In genomic region chr11:95000548-95000947, GRCm38 (mm10) we compare ENCODE assay signal across 8 mouse cellular contexts. TPM values are rescaled to one million over a fixed set of nuclear protein-coding genes. Genes with fewer than 3 reads are reported as not detected.
A peak's percentile ranks its signal among the peaks of the same experiment; 100 is the strongest.
DNase-seq lines count a peak whose midpoint lies in the region; ATAC-seq and TF ChIP-seq lines count a peak whose summit lies in the region.

No protein-coding gene starts in this region.

- 0 out of 2 replicates have a peak overlapping the region, but pooled peaks have one; percentile 5 for H3K9ac ChIP-seq in heart, embryonic 16.5 days (ENCODE audit: low read length)

- H3K27me3 ChIP-seq in cerebellum, adult 2 months (ENCODE audit: control insufficient read depth, insufficient read depth, low read length), result no peaks in the 10 kb centered on the region
- H3K27me3 ChIP-seq in heart, embryonic 16.5 days (ENCODE audit: control insufficient read depth, insufficient read depth, low read length), result no peaks in the 10 kb centered on the region

- no peak for ATAC-seq in heart, embryonic 16.5 days (replicated peaks; ENCODE audit: extremely low read depth, insufficient read depth, low FRiP score)
- ATAC-seq in megakaryocyte-erythroid progenitor cell, adult 5-6 weeks (replicated peaks; ENCODE audit: low FRiP score, low TSS enrichment, poor library complexity, severe bottlenecking), result 0 out of 2 replicates have a peak, but pooled peaks have one; percentile 0

- peaks cover 73% of the 10 kb centered on the region for H3K4me1 ChIP-seq in cerebellum, adult 2 months (ENCODE audit: control insufficient read depth, insufficient read depth, low read length)
- peaks cover 33% of the 10 kb centered on the region for H3K4me1 ChIP-seq in heart, embryonic 16.5 days (ENCODE audit: control insufficient read depth, insufficient read depth, low read length)

- TF ChIP-seq POLR2A in cerebellum, adult 2 months (IDR thresholded peaks at IDR 0.05; ENCODE audit: borderline replicate concordance, insufficient read depth, low read length), result no peak

- peak overlapping the region; percentile 25 for H3K4me2 ChIP-seq in heart, embryonic 16.5 days (ENCODE audit: low read depth, low read length)

- no peaks in the 10 kb centered on the region for H3K9me3 ChIP-seq in heart, embryonic 16.5 days (replicated peaks; ENCODE audit: control insufficient read depth, low read length)

- peak in 1 of 2 experiments; percentile 59 for DNase-seq in cerebellum, adult 2 months
- DNase-seq in cerebellum, postnatal 4 days (ENCODE audit: low spot score in 2 of 2), result no peak
- peak; percentile 49 to 68 for DNase-seq in cerebellum, postnatal 14 days
- DNase-seq in kidney, postnatal 4 days, result peak; percentile 68 to 78
- peak; percentile 76 for DNase-seq in thymus, postnatal 4 days
- no peak for DNase-seq in left cerebral cortex, postnatal 25 days (ENCODE audit: low spot score in 2 of 2)

- peaks cover 42% of the 10 kb centered on the region for H3K36me3 ChIP-seq in heart, embryonic 16.5 days (ENCODE audit: control insufficient read depth, insufficient read depth)

- no peak overlapping the region for H3K4me3 ChIP-seq in cerebellum, adult 2 months (replicated peaks; ENCODE audit: insufficient read depth, low read depth, low read length)
- H3K4me3 ChIP-seq in heart, embryonic 16.5 days (ENCODE audit: low read length), result no peak overlapping the region

- WGBS in cerebellum, adult 2 months, result 9% methylated on average over 4 of the region's 4 CpGs
- WGBS in heart, embryonic 16.5 days, result 25% methylated on average over 4 of the region's 4 CpGs

- H3K27ac ChIP-seq in cerebellum, adult 2 months (ENCODE audit: insufficient read depth, low read length), result peak overlapping the region; percentile 69
- peak overlapping the region; percentile 59 for H3K27ac ChIP-seq in heart, embryonic 16.5 days (ENCODE audit: low read length)

- intact Hi-C loops in left cerebral cortex, postnatal 25 days (cut with DNase I), result loop anchor here (2.0 kb wide), 1 partner anchor 22 kb away; no protein-coding TSS in a partner anchor

- no peak for TF ChIP-seq CTCF in cerebellum, adult 2 months (IDR thresholded peaks at IDR 0.05; ENCODE audit: borderline replicate concordance, insufficient read depth, low read depth, low read length)

RNA-seq across cellular contexts. Expression of gene Samd14, which starts 9.1 kb away (rescaled TPM):
- polyA plus RNA-seq in cerebellum, adult 2 months (2012; rRNA removed), result 80.7 and 89.4 TPM in 2 replicates
- 8.6 and 9.0 TPM in 2 replicates for polyA plus RNA-seq in heart, embryonic 16.5 days (2015; fragmentation: Nextera tagmentation; extraction: Ambion mirVana)
- 69.9 and 89.1 TPM in 2 replicates for total RNA-seq in megakaryocyte-erythroid progenitor cell, adult 5-6 weeks (2014; fragmentation: Nextera tagmentation)
- total RNA-seq in megakaryocyte-erythroid progenitor cell, adult 5-6 weeks (2017), result 29.0 and 30.8 TPM in 2 replicates
- total RNA-seq in left cerebral cortex, postnatal 25 days (2021), result 10 to 100 TPM; 30.8 to 31.1 TPM

RNA-seq across cellular contexts. Expression of gene Ppp1r9b, which starts 9.7 kb away (rescaled TPM):
- 149 and 153 TPM in 2 replicates for polyA plus RNA-seq in cerebellum, adult 2 months (2012; rRNA removed)
- polyA plus RNA-seq in heart, embryonic 16.5 days (2015; fragmentation: Nextera tagmentation; extraction: Ambion mirVana), result 5.8 and 6.4 TPM in 2 replicates
- 121 and 137 TPM in 2 replicates for total RNA-seq in megakaryocyte-erythroid progenitor cell, adult 5-6 weeks (2014; fragmentation: Nextera tagmentation)
- 174 and 229 TPM in 2 replicates for total RNA-seq in megakaryocyte-erythroid progenitor cell, adult 5-6 weeks (2017)
- total RNA-seq in left cerebral cortex, postnatal 25 days (2021), result 100 to 1,000 TPM; 675 to 703 TPM

RNA-seq across cellular contexts. Expression of gene Sgca, which starts 24.4 kb away (rescaled TPM):
- 1.9 and 3.9 TPM in 2 replicates for polyA plus RNA-seq in cerebellum, adult 2 months (2012; rRNA removed)
- 27.9 and 29.4 TPM in 2 replicates for polyA plus RNA-seq in heart, embryonic 16.5 days (2015; fragmentation: Nextera tagmentation; extraction: Ambion mirVana)
- total RNA-seq in megakaryocyte-erythroid progenitor cell, adult 5-6 weeks (2014; fragmentation: Nextera tagmentation), result not detected in 2 replicates
- total RNA-seq in megakaryocyte-erythroid progenitor cell, adult 5-6 weeks (2017), result not detected in 2 replicates
- total RNA-seq in left cerebral cortex, postnatal 25 days (2021), result under 1 TPM in 1 of 2 experiments, not detected in 1; 0.46 TPM

RNA-seq across cellular contexts. Expression of gene Hils1, which starts 33.2 kb away (rescaled TPM):
- not detected in 2 replicates for polyA plus RNA-seq in cerebellum, adult 2 months (2012; rRNA removed)
- 0.33 TPM in 1 of 2 replicates, not detected in the other for polyA plus RNA-seq in heart, embryonic 16.5 days (2015; fragmentation: Nextera tagmentation; extraction: Ambion mirVana)
- total RNA-seq in megakaryocyte-erythroid progenitor cell, adult 5-6 weeks (2014; fragmentation: Nextera tagmentation), result not detected in 2 replicates
- total RNA-seq in megakaryocyte-erythroid progenitor cell, adult 5-6 weeks (2017), result not detected in 2 replicates
- total RNA-seq in left cerebral cortex, postnatal 25 days (2021), result not detected

RNA-seq across cellular contexts. Expression of gene Pdk2, which starts 40.6 kb away (rescaled TPM):
- 219 and 247 TPM in 2 replicates for polyA plus RNA-seq in cerebellum, adult 2 months (2012; rRNA removed)
- polyA plus RNA-seq in heart, embryonic 16.5 days (2015; fragmentation: Nextera tagmentation; extraction: Ambion mirVana), result 141 and 148 TPM in 2 replicates
- total RNA-seq in megakaryocyte-erythroid progenitor cell, adult 5-6 weeks (2014; fragmentation: Nextera tagmentation), result 16.9 and 21.5 TPM in 2 replicates
- total RNA-seq in megakaryocyte-erythroid progenitor cell, adult 5-6 weeks (2017), result 3.2 and 5.2 TPM in 2 replicates
- total RNA-seq in left cerebral cortex, postnatal 25 days (2021), result 10 to 100 TPM; 87.3 to 88.7 TPM

Comparison
In these comparisons a context has a peak if more than half of its experiments do, and no peak if none do; other contexts are left out.
1. DNase-seq: peak in cerebellum, postnatal 14 days (2 of 2), kidney, postnatal 4 days (2 of 2) and thymus, postnatal 4 days (single experiment); none in cerebellum, postnatal 4 days (0 of 2) and left cerebral cortex, postnatal 25 days (0 of 2).